Mouse (Mus musculus) adrenal gland, adult 2 months (tissue): Measurements from ENCODE around the gene Mms19. TPM values are rescaled to one million over a fixed set of nuclear protein-coding genes. Genes with fewer than 3 reads are reported as not detected.
A peak's percentile ranks its signal among the peaks of the same experiment; 100 is the strongest.

Experiments used
- DNase-seq: peaks from one replicate; pipeline ENCODE4 v3.0.0; 2021
- long read RNA-seq: library from polyadenylated mRNA; stranded (forward); transcript quantifications from one replicate; pipeline ENCODE4 v2.0.0, GENCODE M21; 2021
- polyA plus RNA-seq: library from polyadenylated mRNA; depleted of rRNA; stranded (reverse); fragments of >200 nt; gene quantifications from 2 replicates; pipeline ENCODE4 v1.2.3, GENCODE M21; 2012; rRNA removed
- total RNA-seq, 2 experiments: library from RNA; stranded (reverse); gene quantifications; 2 replicates each; pipeline ENCODE4 v1.2.3; 2021

The Mms19 gene
- total RNA-seq (10 to 100 TPM; 15.9 to 22.0 TPM), polyA plus RNA-seq (48.3 and 49.2 TPM in 2 replicates)
- long read RNA-seq, full-length matches to known transcripts, result 5 of 15 reads
- long read RNA-seq, partial matches to known transcripts, result 2 of 15 reads
- long read RNA-seq, other reads (novel, unspliced or antisense), result 8 of 15 reads

DNA sequence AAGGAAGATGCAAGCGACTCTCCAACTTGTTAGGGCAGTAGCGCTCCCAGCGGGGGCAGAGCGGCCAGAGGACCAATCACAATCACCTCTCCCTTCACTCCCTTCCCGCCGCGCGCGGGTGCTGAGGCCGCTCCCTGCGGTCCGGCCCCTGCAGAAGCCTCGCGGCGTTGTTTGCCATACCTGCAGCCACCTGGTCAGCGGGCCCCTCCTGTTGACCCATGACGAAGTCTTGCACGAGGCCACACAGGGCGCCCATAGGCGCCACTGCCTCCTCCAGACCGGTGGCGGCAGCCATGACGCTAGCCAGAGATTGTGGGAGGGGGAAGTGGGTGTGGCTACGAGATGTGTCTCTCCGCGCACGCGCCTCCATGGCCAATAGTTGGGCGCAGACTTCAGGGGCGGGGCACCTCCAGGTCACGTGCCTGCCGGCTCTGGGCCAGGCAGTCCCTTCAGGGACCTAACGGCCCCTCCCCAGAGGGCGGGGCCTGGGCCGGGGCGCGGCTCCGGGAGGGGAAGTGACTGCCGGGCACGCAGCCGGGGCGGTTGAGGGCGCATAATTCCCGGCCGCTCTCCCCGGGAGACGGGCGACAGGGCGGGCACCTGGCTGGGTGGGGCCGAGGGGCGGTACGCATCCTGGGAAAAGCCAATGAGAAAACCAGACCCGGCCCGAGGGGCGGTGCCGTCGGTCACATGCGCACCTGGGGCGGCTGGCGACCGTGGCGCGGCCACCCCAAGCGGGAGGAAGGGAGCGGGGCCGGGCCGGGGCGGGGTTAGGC is at the start of gene Mms19:
Gene Mms19, minus strand, starts transcription at position 339 of the 776 bp plus-strand sequence.
- peak; percentile 100 for DNase-seq

GRCm38 (mm10) chr19:42026158-42026557 is 45.2 kb upstream of the Mms19 start:
- DNase-seq, result peak; percentile 87

DNA sequence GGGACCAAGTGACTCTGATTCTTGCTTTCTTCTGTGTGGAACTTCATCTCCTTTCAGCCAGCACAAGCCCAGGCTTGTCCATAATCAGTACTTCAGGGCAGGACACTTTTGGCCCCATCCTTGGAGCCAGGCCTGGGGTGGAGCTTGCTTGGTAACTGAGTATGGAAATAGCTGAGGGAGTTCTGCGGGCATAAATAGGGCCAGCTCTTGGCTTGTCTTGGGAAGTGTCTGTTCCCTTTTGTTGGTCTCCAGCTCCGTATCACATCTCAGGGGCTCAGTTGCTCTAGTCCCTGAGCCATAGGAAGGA is 41.5 kb upstream of the Mms19 start:
- DNase-seq, result no peak

GRCm38 (mm10) chr19:42021681-42022541 is 41.0 kb upstream of the Mms19 start:
- peak; percentile 75 for DNase-seq

DNA sequence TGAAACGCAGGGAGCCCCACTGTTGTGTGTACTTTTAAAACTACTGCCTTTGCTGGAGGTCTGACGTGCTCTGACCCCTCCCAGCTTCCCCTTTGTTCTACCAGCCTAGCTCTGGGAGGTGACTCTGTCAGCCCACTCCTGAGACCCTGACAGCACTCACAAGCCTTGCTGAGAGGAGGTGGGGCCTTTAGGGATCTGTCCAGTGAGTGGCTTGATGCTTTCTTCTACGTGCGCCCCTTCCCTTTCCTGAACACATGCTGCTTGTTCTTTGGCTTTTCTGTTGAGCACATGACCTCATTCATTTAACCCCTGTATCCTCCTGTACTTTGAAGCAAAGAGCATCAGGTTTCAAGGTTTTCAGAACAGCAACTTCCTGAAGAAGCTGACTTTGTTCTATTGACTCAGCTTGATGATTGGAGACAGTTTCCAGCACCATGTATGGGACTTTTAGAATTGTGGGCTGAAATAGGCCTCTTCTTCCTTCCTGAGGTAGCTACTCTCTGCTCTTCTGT is 38.1 kb upstream of the Mms19 start:
- DNase-seq, result no peak

DNA sequence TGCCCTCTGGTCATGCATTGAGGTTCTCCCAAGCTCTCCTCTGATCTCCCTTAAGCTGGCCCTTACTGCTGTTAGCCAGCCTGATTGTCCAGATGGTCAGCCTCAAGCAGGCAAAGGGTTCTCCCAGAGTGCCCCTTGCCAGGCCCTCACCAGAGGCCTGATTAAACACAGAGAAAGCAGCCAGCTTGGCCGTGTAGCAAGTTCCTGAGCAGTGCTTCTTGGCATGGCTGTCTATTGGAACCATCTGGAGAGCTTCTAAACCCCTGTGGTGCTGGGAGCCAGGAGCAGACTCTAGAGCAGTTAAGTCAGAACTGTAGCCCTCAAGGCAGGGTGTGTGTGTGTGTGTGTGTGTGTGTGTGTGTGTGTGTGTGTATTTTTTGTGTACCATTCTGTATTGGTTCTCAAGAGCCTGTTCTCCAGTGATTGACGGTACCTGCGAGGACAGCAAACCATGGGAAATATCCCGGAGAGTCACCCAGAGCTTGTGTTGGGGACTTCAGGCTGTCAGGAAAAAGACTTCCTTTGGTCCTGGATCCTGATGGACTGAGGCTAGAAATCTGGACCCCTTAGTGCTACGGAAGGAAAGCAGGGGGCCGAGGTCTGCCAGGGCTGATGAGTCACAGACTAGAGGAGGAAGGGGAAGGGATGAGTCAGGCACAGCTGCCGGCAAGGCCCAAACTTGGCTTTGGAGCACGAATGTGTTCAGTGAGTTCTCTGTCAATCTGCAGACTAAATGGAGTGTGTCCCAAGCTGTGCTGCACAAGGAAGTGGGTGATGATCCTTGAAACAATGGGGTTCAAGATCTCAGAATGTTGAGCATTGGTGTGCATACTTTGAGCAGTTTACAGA is 36.7 kb upstream of the Mms19 start:
- peak; percentile 90 for DNase-seq

- DNase-seq, result peak; percentile 51
Measured at GRCm38 (mm10) chr19:42016840-42017239, 35.9 kb upstream of the Mms19 start.

GRCm38 (mm10) chr19:42016251-42016650 is 35.3 kb upstream of the Mms19 start:
- DNase-seq, result no peak

GRCm38 (mm10) chr19:42015001-42015400 is 34.0 kb upstream of the Mms19 start:
- no peak for DNase-seq

GRCm38 (mm10) chr19:42014231-42014825 is 33.4 kb upstream of the Mms19 start:
- DNase-seq, result no peak

DNA sequence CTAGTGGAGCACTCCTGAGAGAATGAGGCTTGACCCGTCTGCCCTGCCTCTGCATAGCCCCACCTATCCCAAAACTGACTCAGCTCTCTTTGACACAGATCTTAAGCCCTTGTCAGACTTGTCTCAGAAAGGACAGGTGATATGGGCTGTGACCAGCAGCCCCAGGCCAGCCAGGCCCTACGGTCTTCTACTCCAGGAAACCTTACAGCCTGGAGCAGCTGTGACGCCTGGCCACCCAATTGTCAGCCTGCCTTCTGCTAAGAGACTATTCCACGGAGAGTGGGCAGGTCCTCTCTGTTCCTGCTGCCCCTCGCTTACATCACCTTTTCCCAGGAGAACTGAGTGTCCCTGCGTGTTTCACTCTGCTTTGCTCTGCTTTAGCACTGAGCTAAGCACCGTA is 30.2 kb upstream of the Mms19 start:
- no peak for DNase-seq

DNA sequence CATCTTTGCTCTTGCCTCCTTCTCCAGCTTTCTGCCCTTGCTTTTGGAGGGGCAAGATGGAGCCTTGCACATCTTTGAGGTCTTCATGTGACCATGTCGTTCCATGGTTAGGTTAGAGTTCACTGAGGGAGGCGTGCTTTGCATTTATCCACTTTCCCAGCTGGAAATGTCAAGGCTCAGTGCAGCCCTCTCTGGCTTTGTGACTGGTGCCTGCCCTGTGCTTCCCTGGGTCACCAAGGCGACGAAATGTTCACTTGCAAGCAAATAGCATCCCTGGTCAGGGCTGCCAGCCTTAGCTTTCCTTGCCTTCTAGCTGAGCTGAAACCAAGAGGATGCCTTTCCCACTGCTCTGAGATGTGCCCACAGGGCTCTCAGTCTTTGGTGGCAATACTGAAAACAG is 29.5 kb upstream of the Mms19 start:
- peak; percentile 75 for DNase-seq

DNA sequence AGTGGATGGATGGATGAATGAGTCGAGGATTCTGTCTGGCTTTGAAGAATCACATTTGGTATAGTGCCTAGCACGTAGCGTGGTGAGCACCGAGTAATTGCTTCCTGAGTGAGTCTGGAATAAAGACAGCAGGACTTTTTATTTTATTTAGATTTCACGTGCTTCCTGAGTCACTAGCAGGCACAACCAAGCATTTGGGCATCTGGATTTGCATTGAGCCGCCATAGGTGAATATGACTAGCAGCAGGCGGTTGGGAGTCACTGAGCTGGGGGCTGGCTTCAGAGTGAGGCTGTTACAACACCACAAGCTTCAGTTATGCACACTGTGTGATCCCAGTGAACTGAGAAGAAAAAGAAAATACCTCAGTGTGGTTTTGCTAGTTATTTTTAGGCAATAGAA is 28.1 kb upstream of the Mms19 start:
- DNase-seq, result no peak

GRCm38 (mm10) chr19:42008586-42008985 is 27.6 kb upstream of the Mms19 start:
- DNase-seq, result peak; percentile 45

DNA sequence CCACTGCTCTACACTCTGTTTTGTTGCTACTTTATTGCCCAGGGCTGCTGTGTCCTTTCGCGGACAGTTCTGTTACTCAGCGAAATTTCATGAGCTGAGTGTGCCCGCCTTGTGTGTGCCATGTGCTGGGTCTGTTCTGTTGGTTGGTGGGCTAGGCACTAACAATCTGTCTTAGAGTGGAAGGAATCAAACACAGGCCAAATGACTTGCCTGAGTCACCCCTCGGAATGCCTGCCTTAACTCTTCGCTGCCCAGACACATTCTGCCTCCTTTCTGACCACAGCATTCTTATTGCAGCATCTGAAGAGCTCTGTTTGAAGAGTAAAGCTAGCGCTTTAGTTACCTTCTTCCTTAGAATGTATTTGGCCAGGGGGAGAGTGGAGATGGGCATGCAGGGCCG is 25.6 kb upstream of the Mms19 start:
- DNase-seq, result no peak

- no peak for DNase-seq
Measured at GRCm38 (mm10) chr19:42005616-42006015, 24.7 kb upstream of the Mms19 start.

GRCm38 (mm10) chr19:42004258-42004657 is 23.3 kb upstream of the Mms19 start:
- no peak for DNase-seq

GRCm38 (mm10) chr19:42001253-42001980 is 20.5 kb upstream of the Mms19 start:
- no peak for DNase-seq

GRCm38 (mm10) chr19:42000446-42000958 is 19.5 kb upstream of the Mms19 start:
- DNase-seq, result no peak

DNA sequence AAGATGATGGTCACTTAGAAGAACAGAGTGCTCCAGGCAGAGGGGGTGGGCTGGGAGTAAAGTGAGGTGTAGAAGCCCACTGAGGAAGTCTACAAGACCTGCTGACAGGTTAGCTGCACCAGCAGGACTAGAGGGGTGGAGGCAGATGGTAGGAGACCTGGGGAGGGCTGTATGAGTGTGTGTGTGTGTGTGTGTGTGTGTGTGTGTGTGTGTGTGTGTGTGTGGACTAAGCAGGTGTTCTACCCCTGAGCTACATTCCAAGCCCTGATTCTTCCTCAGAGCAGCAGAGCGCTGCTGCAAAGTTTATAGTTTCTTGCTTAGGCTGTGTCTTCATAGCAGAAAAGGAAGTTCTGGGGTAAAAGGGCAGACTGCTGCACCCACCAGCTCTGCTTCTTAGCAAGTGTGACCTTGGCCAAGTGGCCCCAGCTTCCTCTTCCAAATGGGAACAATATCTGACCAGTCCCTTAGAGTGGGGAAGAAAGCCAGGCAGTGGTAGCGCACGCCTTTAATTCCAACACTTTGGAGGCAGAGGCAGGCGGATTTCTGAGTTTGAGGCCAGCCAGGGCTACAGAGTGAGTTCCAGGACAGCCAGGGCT is 18.8 kb upstream of the Mms19 start:
- peak; percentile 40 for DNase-seq
